Comparison of ENCODE assay signal across 26 mouse cellular contexts in genomic region chr3:118046536-118046935, GRCm38 (mm10).
DNase-seq lines count a peak whose midpoint lies in the region; ATAC-seq and TF ChIP-seq lines count a peak whose summit lies in the region.
"Had no signal": no experiment of that assay in that cellular context is flagged by ENCODE, and none has a peak within 500 bp of the region (broad histone marks: within the 10 kb centered on the region; RNA-seq: fewer than 3 reads in every experiment).

No protein-coding gene starts in this region.

- peak; percentile 12 for DNase-seq in embryonic facial prominence, embryonic 11.5 days (ENCODE audit: low spot score)
- no peak for DNase-seq in embryonic facial prominence, embryonic 10.5 days (ENCODE audit: low spot score)
- DNase-seq in hindbrain, postnatal 0 days (ENCODE audit: low spot score): peak; percentile 4
- DNase-seq in hindbrain, embryonic 14.5 days (ENCODE audit: low spot score): no peak
- DNase-seq in retina, postnatal 1 day: peak; percentile 62
- DNase-seq in thymus, postnatal 10 days (ENCODE audit: low spot score in 2 of 2): no peak
- DNase-seq: adrenal gland, adult 8-10 months; cerebellum, adult 9-10 months; gastrocnemius, postnatal 14 days; heart, postnatal 14 days; kidney, adult 18-20 months; kidney, postnatal 36 days; liver, embryonic 13.5 days; lung, adult 18-20 months; lung, postnatal 4 days; right cerebral cortex, postnatal 25 days; thymus, postnatal 14 days had no signal

- no peaks in the 10 kb centered on the region for H3K9me3 ChIP-seq in embryonic facial prominence, embryonic 11.5 days (replicated peaks; ENCODE audit: control insufficient read depth, low read length)
- no peaks in the 10 kb centered on the region for H3K9me3 ChIP-seq in embryonic facial prominence, embryonic 10.5 days
- no peaks in the 10 kb centered on the region for H3K9me3 ChIP-seq in hindbrain, postnatal 0 days (ENCODE audit: low read length)
- no peaks in the 10 kb centered on the region for H3K9me3 ChIP-seq in hindbrain, embryonic 14.5 days (ENCODE audit: control insufficient read depth, low read length)
- H3K9me3 ChIP-seq in embryonic facial prominence, embryonic 13.5 days: no peaks in the 10 kb centered on the region
- H3K9me3 ChIP-seq: kidney, embryonic 15.5 days; limb, embryonic 15.5 days; liver, embryonic 13.5 days; megakaryocyte, embryonic 14.5 days; midbrain, embryonic 13.5 days; stomach, embryonic 15.5 days had no signal

- H3K4me1 ChIP-seq in embryonic facial prominence, embryonic 11.5 days (ENCODE audit: control insufficient read depth, insufficient read depth, low read length): no peaks in the 10 kb centered on the region
- H3K4me1 ChIP-seq in embryonic facial prominence, embryonic 10.5 days: no peaks in the 10 kb centered on the region
- no peaks in the 10 kb centered on the region for H3K4me1 ChIP-seq in hindbrain, postnatal 0 days (ENCODE audit: insufficient read depth, low read length)
- H3K4me1 ChIP-seq in hindbrain, embryonic 14.5 days (replicated peaks; ENCODE audit: control insufficient read depth, insufficient read depth, low read length): 0 out of 2 replicates have a peak, but pooled peaks cover 3% of the 10 kb centered on the region
- no peaks in the 10 kb centered on the region; the same call in 1 of the 2 replicates for H3K4me1 ChIP-seq in embryonic facial prominence, embryonic 13.5 days
- H3K4me1 ChIP-seq: limb, embryonic 15.5 days; liver, embryonic 13.5 days; midbrain, embryonic 13.5 days; stomach, embryonic 15.5 days had no signal

- no peak overlapping the region for H3K9ac ChIP-seq in embryonic facial prominence, embryonic 11.5 days (replicated peaks; ENCODE audit: low read length)
- no peak overlapping the region for H3K9ac ChIP-seq in hindbrain, postnatal 0 days (replicated peaks; ENCODE audit: low read length)
- H3K9ac ChIP-seq in hindbrain, embryonic 14.5 days: no peak overlapping the region
- no peak overlapping the region for H3K9ac ChIP-seq in embryonic facial prominence, embryonic 13.5 days
- H3K9ac ChIP-seq: kidney, embryonic 15.5 days; limb, embryonic 15.5 days; liver, embryonic 13.5 days; midbrain, embryonic 13.5 days; stomach, embryonic 15.5 days had no signal

- 77% methylated on average over 11 of the region's 11 CpGs for WGBS in embryonic facial prominence, embryonic 11.5 days
- 79% methylated on average over 11 of the region's 11 CpGs for WGBS in embryonic facial prominence, embryonic 10.5 days
- 49% methylated on average over 11 of the region's 11 CpGs for WGBS in hindbrain, postnatal 0 days
- 58% methylated on average over 11 of the region's 11 CpGs for WGBS in hindbrain, embryonic 14.5 days
- WGBS in embryonic facial prominence, embryonic 13.5 days: 52% methylated on average over 11 of the region's 11 CpGs

- no peaks in the 10 kb centered on the region for H3K27me3 ChIP-seq in embryonic facial prominence, embryonic 11.5 days (ENCODE audit: control insufficient read depth, insufficient read depth, low read length)
- no peaks in the 10 kb centered on the region for H3K27me3 ChIP-seq in embryonic facial prominence, embryonic 10.5 days (replicated peaks; ENCODE audit: low read depth, poor library complexity, severe bottlenecking)
- no peaks in the 10 kb centered on the region for H3K27me3 ChIP-seq in hindbrain, postnatal 0 days (ENCODE audit: insufficient read depth, low read length)
- no peaks in the 10 kb centered on the region for H3K27me3 ChIP-seq in hindbrain, embryonic 14.5 days (ENCODE audit: control insufficient read depth, insufficient read depth, low read length)
- H3K27me3 ChIP-seq in embryonic facial prominence, embryonic 13.5 days: no peaks in the 10 kb centered on the region
- H3K27me3 ChIP-seq: CH12.LX; kidney, embryonic 15.5 days; limb, embryonic 15.5 days; liver, embryonic 13.5 days; megakaryocyte, embryonic 14.5 days; midbrain, embryonic 13.5 days; stomach, embryonic 15.5 days had no signal

- no peaks in the 10 kb centered on the region for H3K36me3 ChIP-seq in embryonic facial prominence, embryonic 11.5 days (replicated peaks; ENCODE audit: control insufficient read depth, insufficient read depth, low read depth, low read length)
- H3K36me3 ChIP-seq in embryonic facial prominence, embryonic 10.5 days (replicated peaks): no peaks in the 10 kb centered on the region
- no peaks in the 10 kb centered on the region for H3K36me3 ChIP-seq in hindbrain, postnatal 0 days (ENCODE audit: insufficient read depth, low read length)
- no peaks in the 10 kb centered on the region for H3K36me3 ChIP-seq in hindbrain, embryonic 14.5 days (replicated peaks; ENCODE audit: control insufficient read depth, insufficient read depth)
- H3K36me3 ChIP-seq in embryonic facial prominence, embryonic 13.5 days: no peaks in the 10 kb centered on the region
- H3K36me3 ChIP-seq: kidney, embryonic 15.5 days; limb, embryonic 15.5 days; liver, embryonic 13.5 days; midbrain, embryonic 13.5 days; stomach, embryonic 15.5 days had no signal

- no peak for ATAC-seq in embryonic facial prominence, embryonic 11.5 days (replicated peaks; ENCODE audit: insufficient number of reproducible peaks, low FRiP score, low TSS enrichment, low read depth)
- ATAC-seq in hindbrain, postnatal 0 days: no peak
- no peak for ATAC-seq in hindbrain, embryonic 14.5 days (ENCODE audit: low FRiP score)
- no peak for ATAC-seq in embryonic facial prominence, embryonic 13.5 days (ENCODE audit: insufficient number of reproducible peaks, insufficient read depth, low FRiP score, low TSS enrichment, low read depth)
- ATAC-seq: inflammation-experienced regulatory T-cells, adult 6 months; lung, postnatal 0 days; midbrain, embryonic 13.5 days had no signal

- H3K4me3 ChIP-seq in embryonic facial prominence, embryonic 11.5 days (ENCODE audit: low read depth, low read length): no peak overlapping the region
- H3K4me3 ChIP-seq in embryonic facial prominence, embryonic 10.5 days: no peak overlapping the region
- no peak overlapping the region for H3K4me3 ChIP-seq in hindbrain, postnatal 0 days (ENCODE audit: low read length)
- H3K4me3 ChIP-seq in hindbrain, embryonic 14.5 days (replicated peaks; ENCODE audit: low read length): no peak overlapping the region
- no peak overlapping the region for H3K4me3 ChIP-seq in embryonic facial prominence, embryonic 13.5 days
- H3K4me3 ChIP-seq: kidney, embryonic 15.5 days; limb, embryonic 15.5 days; liver, embryonic 13.5 days; megakaryocyte, embryonic 14.5 days; midbrain, embryonic 13.5 days; stomach, embryonic 15.5 days had no signal

- H3K27ac ChIP-seq in embryonic facial prominence, embryonic 11.5 days (replicated peaks; ENCODE audit: low read depth, low read length): no peak overlapping the region
- no peak overlapping the region for H3K27ac ChIP-seq in embryonic facial prominence, embryonic 10.5 days (replicated peaks)
- H3K27ac ChIP-seq in hindbrain, postnatal 0 days: no peak overlapping the region
- no peak overlapping the region for H3K27ac ChIP-seq in hindbrain, embryonic 14.5 days
- H3K27ac ChIP-seq in embryonic facial prominence, embryonic 13.5 days: no peak overlapping the region
- H3K27ac ChIP-seq: kidney, embryonic 15.5 days; limb, embryonic 15.5 days; liver, embryonic 13.5 days; midbrain, embryonic 13.5 days; stomach, embryonic 15.5 days had no signal

- TF ChIP-seq CTCF in hindbrain, postnatal 0 days (IDR thresholded peaks at IDR 0.05; ENCODE audit: low read depth): no peak

- no peak overlapping the region for H3K4me2 ChIP-seq in embryonic facial prominence, embryonic 11.5 days (ENCODE audit: low read depth, low read length)
- 0 out of 2 replicates have a peak overlapping the region, but pooled peaks have one; percentile 18 for H3K4me2 ChIP-seq in hindbrain, postnatal 0 days (ENCODE audit: low read depth, low read length)
- no peak overlapping the region; the same call in 1 of the 2 replicates for H3K4me2 ChIP-seq in hindbrain, embryonic 14.5 days (replicated peaks)
- 0 out of 2 replicates have a peak overlapping the region, but pooled peaks have one; percentile 9 for H3K4me2 ChIP-seq in embryonic facial prominence, embryonic 13.5 days
- H3K4me2 ChIP-seq: kidney, embryonic 15.5 days; limb, embryonic 15.5 days; liver, embryonic 13.5 days; midbrain, embryonic 13.5 days; stomach, embryonic 15.5 days had no signal

Comparison
In these comparisons a context has a peak if more than half of its experiments do, and no peak if none do; other contexts are left out.
1. DNase-seq: peak in embryonic facial prominence, embryonic 11.5 days (single experiment), hindbrain, postnatal 0 days (single experiment) and retina, postnatal 1 day (single experiment); none in embryonic facial prominence, embryonic 10.5 days (single experiment), hindbrain, embryonic 14.5 days (single experiment) and thymus, postnatal 10 days (0 of 2).
2. H3K4me2 ChIP-seq: peak in hindbrain, postnatal 0 days (single experiment) and embryonic facial prominence, embryonic 13.5 days (single experiment); none in embryonic facial prominence, embryonic 11.5 days (single experiment) and hindbrain, embryonic 14.5 days (single experiment).